Mouse (Mus musculus) forebrain, embryonic 16.5 days (tissue): ENCODE measurements around the gene Plekhg5. TPM values are rescaled to one million over a fixed set of nuclear protein-coding genes. Genes with fewer than 3 reads are reported as not detected.

Experiments used
- ATAC-seq: fragments of 200-750 bp; cut with Nextera tagmentation; 2 replicates; pipeline ENCODE4 v1.8.0; 2017; ENCODE audit warnings: mild to moderate bottlenecking, moderate library complexity
- H3K27ac ChIP-seq: fragments of 300-500 bp; sonication (generic); 2 replicates; pipeline ENCODE4 v1.5.1; 2014; ENCODE audit warnings: low read length, control low read depth
- H3K27me3 ChIP-seq: fragments of 300-500 bp; sonication (generic); replicated peaks from 2 replicates; pipeline ENCODE4 v1.6.1; 2014; ENCODE audit warnings: low read length; ENCODE audit not compliant: control insufficient read depth, insufficient read depth
- H3K36me3 ChIP-seq: fragments of 300-500 bp; sonication (generic); 2 replicates; pipeline ENCODE4 v1.6.1; 2014; ENCODE audit not compliant: control insufficient read depth, insufficient read depth
- H3K4me1 ChIP-seq: fragments of 300-500 bp; sonication (generic); replicated peaks from 2 replicates; pipeline ENCODE4 v1.6.1; 2014; ENCODE audit warnings: low read length; ENCODE audit not compliant: control insufficient read depth, insufficient read depth
- H3K4me2 ChIP-seq: fragments of 300-500 bp; sonication (generic); 2 replicates; pipeline ENCODE4 v1.6.1; 2014; ENCODE audit warnings: mild to moderate bottlenecking, low read length, control low read depth
- H3K4me3 ChIP-seq: fragments of 300-500 bp; sonication (generic); replicated peaks from 2 replicates; pipeline ENCODE4 v1.5.1; 2014; ENCODE audit warnings: mild to moderate bottlenecking, low read length, control low read depth
- H3K9ac ChIP-seq: fragments of 300-500 bp; sonication (generic); replicated peaks from 2 replicates; pipeline ENCODE4 v1.6.1; 2014; ENCODE audit warnings: low read depth, low read length, control low read depth
- H3K9me3 ChIP-seq: fragments of 300-500 bp; sonication (generic); 2 replicates; pipeline ENCODE4 v1.6.1; 2016; ENCODE audit warnings: low read length; ENCODE audit not compliant: control insufficient read depth
- WGBS: fragments of 180-500 bp; shearing (Covaris S2); extraction: QIAGEN DNeasy Blood & Tissue Kit; methylation state at CpG from one replicate; pipeline ENCODE4 v1.1.7; 2014; 5-methylcytosine and 5-hydroxymethylcytosine counted together
- polyA plus RNA-seq: library from polyadenylated mRNA; unstranded; fragments of >200 nt; fragmentation: Nextera tagmentation; extraction: Ambion mirVana; gene quantifications from 2 replicates; pipeline ENCODE4 v1.2.1, GENCODE M21; 2015

Gene Plekhg5
- polyA plus RNA-seq, 1 experiment from 2014 or later, result 13.2 TPM

GRCm38 (mm10) chr4:152067280-152067679 is 5.0 kb upstream of the Plekhg5 start:
- Histone ChIP-seq H3K9ac (no peak overlapping the region), H3K4me2 (no peak overlapping the region), H3K27me3 (no peaks in the 10 kb centered on the region), H3K4me1 (no peaks in the 10 kb centered on the region), H3K4me3 (no peak overlapping the region), H3K36me3 (no peaks in the 10 kb centered on the region), H3K9me3 (no peaks in the 10 kb centered on the region), H3K27ac (no peak overlapping the region)
- no peak for ATAC-seq

- Histone ChIP-seq H3K4me3 (no peak overlapping the region), H3K36me3 (no peaks in the 10 kb centered on the region), H3K4me2 (no peak overlapping the region), H3K27me3 (no peaks in the 10 kb centered on the region), H3K27ac (no peak overlapping the region), H3K9me3 (no peaks in the 10 kb centered on the region), H3K9ac (no peak overlapping the region), H3K4me1 (no peaks in the 10 kb centered on the region; the same call in 1 of the 2 replicates)
- no peak for ATAC-seq
- 76% methylated on average over 6 of the region's 6 CpGs for WGBS
Measured at GRCm38 (mm10) chr4:152068166-152068724, 4.1 kb upstream of the Plekhg5 start.

GRCm38 (mm10) chr4:152069245-152069644 is 3.1 kb upstream of the Plekhg5 start:
- WGBS, result 82% methylated on average over 3 of the region's 3 CpGs
- Histone ChIP-seq H3K4me3 (no peak overlapping the region), H3K4me1 (no peaks in the 10 kb centered on the region; the same call in 1 of the 2 replicates), H3K9me3 (no peaks in the 10 kb centered on the region), H3K27ac (no peak overlapping the region), H3K36me3 (no peaks in the 10 kb centered on the region), H3K9ac (no peak overlapping the region), H3K4me2 (no peak overlapping the region), H3K27me3 (no peaks in the 10 kb centered on the region)
- ATAC-seq, result no peak

- H3K4me2 ChIP-seq, result no peak overlapping the region
- H3K4me3 ChIP-seq, result no peak overlapping the region
- no peaks in the 10 kb centered on the region for H3K36me3 ChIP-seq
- no peak overlapping the region for H3K27ac ChIP-seq
- H3K4me1 ChIP-seq, result no peaks in the 10 kb centered on the region; the same call in 1 of the 2 replicates
- no peak overlapping the region for H3K9ac ChIP-seq
- WGBS, result 75% methylated on average over 11 of the region's 11 CpGs
- no peaks in the 10 kb centered on the region for H3K9me3 ChIP-seq
- no peaks in the 10 kb centered on the region for H3K27me3 ChIP-seq
- no peak for ATAC-seq
Measured at GRCm38 (mm10) chr4:152070494-152071396, 1.6 kb upstream of the Plekhg5 start.

- Histone ChIP-seq H3K4me2 (no peak overlapping the region), H3K27me3 (no peaks in the 10 kb centered on the region), H3K4me1 (no peaks in the 10 kb centered on the region; the same call in 1 of the 2 replicates), H3K36me3 (no peaks in the 10 kb centered on the region), H3K27ac (no peak overlapping the region), H3K4me3 (no peak overlapping the region), H3K9ac (no peak overlapping the region), H3K9me3 (no peaks in the 10 kb centered on the region)
- WGBS, result 64% methylated on average over 10 of the region's 10 CpGs
- ATAC-seq, result no peak
Measured at GRCm38 (mm10) chr4:152072655-152073054, 357 bp downstream of the Plekhg5 start.

GRCm38 (mm10) chr4:152073715-152074114 is 1.4 kb downstream of the Plekhg5 start:
- Histone ChIP-seq H3K9me3 (no peaks in the 10 kb centered on the region), H3K27me3 (no peaks in the 10 kb centered on the region), H3K27ac (no peak overlapping the region), H3K36me3 (no peaks in the 10 kb centered on the region), H3K9ac (no peak overlapping the region), H3K4me3 (no peak overlapping the region), H3K4me2 (no peak overlapping the region), H3K4me1 (no peaks in the 10 kb centered on the region; the same call in 1 of the 2 replicates)
- WGBS, result 87% methylated on average over 6 of the region's 6 CpGs
- no peak for ATAC-seq

GRCm38 (mm10) chr4:152074548-152074947 is 2.2 kb downstream of the Plekhg5 start:
- Histone ChIP-seq H3K27me3 (no peaks in the 10 kb centered on the region), H3K4me1 (no peaks in the 10 kb centered on the region; the same call in 1 of the 2 replicates), H3K27ac (no peak overlapping the region), H3K9ac (no peak overlapping the region), H3K36me3 (no peaks in the 10 kb centered on the region), H3K4me2 (no peak overlapping the region), H3K9me3 (no peaks in the 10 kb centered on the region), H3K4me3 (no peak overlapping the region)
- WGBS, result 85% methylated on average over 9 of the region's 9 CpGs
- ATAC-seq, result no peak

- H3K9ac ChIP-seq, result no peak overlapping the region
- H3K4me2 ChIP-seq, result no peak overlapping the region
- H3K36me3 ChIP-seq, result no peaks in the 10 kb centered on the region
- no peaks in the 10 kb centered on the region for H3K9me3 ChIP-seq
- no peak overlapping the region for H3K27ac ChIP-seq
- no peak overlapping the region for H3K4me3 ChIP-seq
- 87% methylated on average over 9 of the region's 9 CpGs for WGBS
- H3K27me3 ChIP-seq, result no peaks in the 10 kb centered on the region
- no peaks in the 10 kb centered on the region; the same call in 1 of the 2 replicates for H3K4me1 ChIP-seq
- ATAC-seq, result no peak
Measured at GRCm38 (mm10) chr4:152077191-152077590, 4.9 kb downstream of the Plekhg5 start.

- Histone ChIP-seq H3K4me2 (no peak overlapping the region), H3K9ac (no peak overlapping the region), H3K4me3 (no peak overlapping the region), H3K4me1 (no peaks in the 10 kb centered on the region), H3K27me3 (no peaks in the 10 kb centered on the region), H3K27ac (no peak overlapping the region), H3K36me3 (no peaks in the 10 kb centered on the region), H3K9me3 (no peaks in the 10 kb centered on the region)
- WGBS, result 94% methylated on average over 10 of the region's 10 CpGs
- ATAC-seq, result no peak
Measured at GRCm38 (mm10) chr4:152078105-152078530, 5.8 kb downstream of the Plekhg5 start.
